Mouse (Mus musculus) liver, postnatal 0 days (tissue): ENCODE results near the gene Cfap69.

Experiments
- CTCF ChIP-seq: sonication (generic); IDR thresholded peaks from 2 replicates; pipeline ENCODE4 v1.5.1; 2016; ENCODE audit warnings: antibody characterized with exemption, low read depth
- EP300 ChIP-seq: IDR thresholded peaks from 2 replicates; pipeline ENCODE4 v1.6.1; 2016; ENCODE audit warnings: antibody characterized with exemption, low read depth, mild to moderate bottlenecking

DNA sequence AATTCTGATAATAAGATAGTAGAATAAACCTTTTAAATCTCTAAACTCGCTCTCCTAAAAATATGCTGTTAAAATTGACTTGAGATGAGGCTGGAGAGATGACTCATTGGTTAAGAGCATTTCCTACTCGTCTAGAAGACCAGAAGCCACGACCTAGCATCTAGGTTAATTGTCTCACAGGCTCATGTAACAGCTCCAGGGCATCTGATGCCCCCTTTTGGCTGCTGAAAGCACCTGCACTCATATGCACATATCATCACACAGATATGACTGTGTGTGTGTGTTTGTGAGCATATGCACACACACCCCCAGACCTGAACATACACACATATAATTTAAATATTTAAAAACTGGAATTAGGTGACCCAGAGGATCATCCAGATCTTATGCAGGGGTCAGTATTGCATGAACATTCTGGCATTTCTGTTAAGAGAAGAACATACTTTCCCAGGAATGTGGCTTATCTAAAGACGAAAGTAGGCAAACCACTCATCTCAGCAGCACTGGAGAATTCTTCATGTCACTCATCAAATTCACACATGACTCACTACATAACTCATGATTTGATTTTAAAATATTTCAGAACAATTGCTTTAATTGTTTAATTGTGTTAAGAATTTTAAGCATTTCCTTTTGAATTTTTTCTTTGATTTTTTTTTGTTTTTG is 102.9 kb downstream of the Cfap69 start:
- no peak for TF ChIP-seq EP300
- TF ChIP-seq CTCF = peak; percentile 39
